ENCODE assay signal across 17 mouse cellular contexts in genomic region chr7:73624093-73624600, GRCm38 (mm10).
DNase-seq lines count a peak whose midpoint lies in the region; ATAC-seq and TF ChIP-seq lines count a peak whose summit lies in the region.
"Had no signal": no experiment of that assay in that cellular context is flagged by ENCODE, and none has a peak within 500 bp of the region (broad histone marks: within the 10 kb centered on the region; RNA-seq: fewer than 3 reads in every experiment).

No protein-coding gene starts in this region.

- intact Hi-C loops in gastrocnemius, adult 2 months (cut with DNase I): no loop called here

- WGBS in embryonic facial prominence, embryonic 13.5 days: 60% methylated on average over 3 of the region's 3 CpGs
- 50% methylated on average over 3 of the region's 3 CpGs for WGBS in limb, embryonic 15.5 days

- ATAC-seq in embryonic facial prominence, embryonic 13.5 days (ENCODE audit: insufficient number of reproducible peaks, insufficient read depth, low FRiP score, low TSS enrichment, low read depth): no peak
- ATAC-seq in limb, embryonic 15.5 days (ENCODE audit: insufficient number of reproducible peaks, low FRiP score, low TSS enrichment, low read depth): no peak
- ATAC-seq in granulocyte monocyte progenitor cell, adult 5-6 weeks (replicated peaks; ENCODE audit: poor library complexity, severe bottlenecking): no peak
- ATAC-seq: forebrain, embryonic 13.5 days; midbrain, embryonic 13.5 days had no signal

- no peak for DNase-seq in ES-E14 (ENCODE audit: low read depth, low spot score)
- DNase-seq in lung, postnatal 36 days: peak; percentile 77
- no peak for DNase-seq in urinary bladder, adult 2 months (ENCODE audit: low spot score)
- DNase-seq in gastrocnemius, adult 2 months: no peak
- DNase-seq: adrenal gland, postnatal 14 days; cerebellum, adult 11-12 months; cerebellum, postnatal 36 days; gastrocnemius, postnatal 10 days; heart, adult 2 months; kidney, postnatal 4 days; liver, embryonic 13.5 days had no signal

- in situ Hi-C loops in ES-E14 (cut with MboI; ENCODE audit: low sequenced_read_pairs in 2 of 2, unreplicated experiment in 2 of 2): no loop called here

- H3K9ac ChIP-seq in ES-E14 (ENCODE audit: insufficient read depth, low read depth, low read length, poor library complexity, severe bottlenecking): peak overlapping the region; percentile 42; the same call in 1 of the 2 replicates
- H3K9ac ChIP-seq in embryonic facial prominence, embryonic 13.5 days: no peak overlapping the region
- H3K9ac ChIP-seq in limb, embryonic 15.5 days: no peak overlapping the region
- H3K9ac ChIP-seq: forebrain, embryonic 13.5 days; heart, embryonic 15.5 days; liver, embryonic 13.5 days; midbrain, embryonic 13.5 days had no signal

- H3K36me3 ChIP-seq in ES-E14 (ENCODE audit: control insufficient read depth, insufficient read depth, low read length, poor library complexity, severe bottlenecking): no peaks in the 10 kb centered on the region
- no peaks in the 10 kb centered on the region for H3K36me3 ChIP-seq in embryonic facial prominence, embryonic 13.5 days
- no peaks in the 10 kb centered on the region for H3K36me3 ChIP-seq in limb, embryonic 15.5 days
- H3K36me3 ChIP-seq: heart, embryonic 15.5 days; liver, embryonic 13.5 days; midbrain, embryonic 13.5 days had no signal

- peaks cover 0 to 23% of the 10 kb centered on the region in 2 experiments; a peak in 2 of 4 replicates for H3K4me1 ChIP-seq in ES-E14 (ENCODE audit: control insufficient read depth in 2 of 2, insufficient read depth in 2 of 2, low read length in 2 of 2, poor library complexity in 1 of 2)
- peaks cover 8% of the 10 kb centered on the region; the same call in 1 of the 2 replicates for H3K4me1 ChIP-seq in embryonic facial prominence, embryonic 13.5 days
- peaks cover 26% of the 10 kb centered on the region for H3K4me1 ChIP-seq in limb, embryonic 15.5 days

- no peaks in the 10 kb centered on the region for H3K27me3 ChIP-seq in embryonic facial prominence, embryonic 13.5 days
- no peaks in the 10 kb centered on the region for H3K27me3 ChIP-seq in limb, embryonic 15.5 days
- H3K27me3 ChIP-seq: forebrain, embryonic 13.5 days; heart, embryonic 15.5 days; liver, embryonic 13.5 days had no signal

- no peaks in the 10 kb centered on the region for H3K9me3 ChIP-seq in ES-E14 (ENCODE audit: control insufficient read depth, insufficient read depth, low read depth, low read length)
- no peaks in the 10 kb centered on the region for H3K9me3 ChIP-seq in embryonic facial prominence, embryonic 13.5 days
- no peaks in the 10 kb centered on the region for H3K9me3 ChIP-seq in limb, embryonic 15.5 days
- H3K9me3 ChIP-seq: forebrain, embryonic 13.5 days; heart, embryonic 15.5 days; liver, embryonic 13.5 days; midbrain, embryonic 13.5 days had no signal

- no peak overlapping the region for H3K4me3 ChIP-seq in ES-E14 (ENCODE audit: insufficient read depth in 1 of 2, low read depth in 1 of 2, low read length in 2 of 2, poor library complexity in 1 of 2, severe bottlenecking in 1 of 2)
- H3K4me3 ChIP-seq in embryonic facial prominence, embryonic 13.5 days: no peak overlapping the region
- H3K4me3 ChIP-seq in limb, embryonic 15.5 days: no peak overlapping the region
- no peak overlapping the region for H3K4me3 ChIP-seq in gastrocnemius, adult 2 months
- H3K4me3 ChIP-seq: forebrain, embryonic 13.5 days; heart, adult 2 months; heart, embryonic 15.5 days; liver, embryonic 13.5 days; midbrain, embryonic 13.5 days had no signal

- no peak for TF ChIP-seq CTCF in gastrocnemius, adult 2 months (IDR thresholded peaks at IDR 0.05)

- peak overlapping the region; percentile 59; the same call in 1 of the 2 replicates for H3K27ac ChIP-seq in ES-E14 (ENCODE audit: insufficient read depth, low read depth, low read length, poor library complexity, severe bottlenecking)
- peak overlapping the region; percentile 48; the same call in 1 of the 2 replicates for H3K27ac ChIP-seq in embryonic facial prominence, embryonic 13.5 days
- H3K27ac ChIP-seq in limb, embryonic 15.5 days: peak overlapping the region; percentile 12; the same call in 1 of the 2 replicates
- no peak overlapping the region for H3K27ac ChIP-seq in gastrocnemius, adult 2 months
- H3K27ac ChIP-seq: forebrain, embryonic 13.5 days; heart, adult 2 months; heart, embryonic 15.5 days; liver, embryonic 13.5 days; midbrain, embryonic 13.5 days had no signal

- no peak overlapping the region for H3K4me2 ChIP-seq in embryonic facial prominence, embryonic 13.5 days
- no peak overlapping the region for H3K4me2 ChIP-seq in limb, embryonic 15.5 days
- H3K4me2 ChIP-seq: forebrain, embryonic 13.5 days; heart, embryonic 15.5 days; liver, embryonic 13.5 days; midbrain, embryonic 13.5 days had no signal

TF ChIP-seq in ES-E14, 5 proteins besides CTCF, POLR2A, EP300 and RAD21:
- TF ChIP-seq HCFC1 (IDR thresholded peaks at IDR 0.05; ENCODE audit: borderline replicate concordance, insufficient read depth, low read length): no peak
- TF ChIP-seq MAFK (IDR thresholded peaks at IDR 0.05; ENCODE audit: insufficient read depth, low read depth, low read length): no peak
- TF ChIP-seq ZNF384 (IDR thresholded peaks at IDR 0.05; ENCODE audit: low read depth, low read length): no peak
- no peak for TF ChIP-seq CHD2 (IDR thresholded peaks at IDR 0.05; ENCODE audit: low read depth, low read length)
- TF ChIP-seq ZC3H11A (IDR thresholded peaks at IDR 0.05; ENCODE audit: borderline replicate concordance, low read depth, low read length): no peak
